Mouse (Mus musculus): ENCODE measurements around the gene Nav1. TPM values are rescaled to one million over a fixed set of nuclear protein-coding genes. Genes with fewer than 3 reads are reported as not detected.

The Nav1 gene
- total RNA-seq, 2 experiments from 2014 or later, result 8.7 to 9.7 TPM

DNA sequence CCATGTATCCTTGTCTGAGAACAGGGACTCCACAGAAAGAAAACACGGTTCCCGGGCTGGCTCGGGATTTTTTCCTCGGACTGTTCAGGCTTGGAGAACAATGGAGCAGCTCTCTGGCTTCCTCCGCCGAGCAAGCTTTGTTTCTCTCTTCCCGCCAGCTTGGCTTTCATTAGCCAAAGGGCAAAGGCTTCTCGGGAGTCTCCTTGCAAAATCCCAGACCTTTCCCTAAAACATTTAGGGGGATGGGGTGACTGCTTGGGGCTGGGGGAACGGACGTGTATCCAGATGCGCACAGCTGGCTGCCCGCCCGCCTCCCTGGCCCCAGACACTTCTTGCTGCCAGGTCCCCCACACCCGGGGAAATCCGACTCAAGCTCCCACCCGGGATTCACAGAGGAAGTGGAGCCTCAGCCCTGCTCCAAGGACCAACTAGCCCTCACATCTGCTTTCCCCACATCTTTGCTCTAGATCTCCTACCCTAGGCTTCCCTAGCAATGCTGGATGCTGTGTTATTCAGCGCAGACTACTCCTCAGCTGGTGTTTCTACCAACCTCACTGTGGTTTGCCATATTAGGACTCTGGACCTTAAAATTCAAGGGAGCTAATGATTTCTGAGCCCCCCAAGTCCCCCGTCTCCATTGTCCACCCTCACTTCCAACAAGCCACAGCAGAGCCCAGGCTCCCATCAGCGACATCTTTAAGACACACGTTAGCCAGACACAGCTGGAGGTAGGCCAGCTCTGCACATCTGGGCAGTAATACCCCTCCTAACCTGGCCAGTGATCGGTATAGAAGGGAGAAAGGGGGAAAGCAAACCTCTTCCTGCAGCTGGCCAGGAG lies 23.2 kb downstream of the Nav1 start:
- no peak for DNase-seq
- intact Hi-C loops (cut with DNase I), result no loop called here

- intact Hi-C loops (cut with DNase I), result no loop called here
- DNase-seq, result peak in 1 of 2 experiments; percentile 29
Observed at GRCm38 (mm10) chr1:135583081-135583677, 23.9 kb downstream of the Nav1 start.

GRCm38 (mm10) chr1:135581001-135581400 lies 26.1 kb downstream of the Nav1 start:
- intact Hi-C loops (cut with DNase I), result no loop called here
- DNase-seq, result no peak

DNA sequence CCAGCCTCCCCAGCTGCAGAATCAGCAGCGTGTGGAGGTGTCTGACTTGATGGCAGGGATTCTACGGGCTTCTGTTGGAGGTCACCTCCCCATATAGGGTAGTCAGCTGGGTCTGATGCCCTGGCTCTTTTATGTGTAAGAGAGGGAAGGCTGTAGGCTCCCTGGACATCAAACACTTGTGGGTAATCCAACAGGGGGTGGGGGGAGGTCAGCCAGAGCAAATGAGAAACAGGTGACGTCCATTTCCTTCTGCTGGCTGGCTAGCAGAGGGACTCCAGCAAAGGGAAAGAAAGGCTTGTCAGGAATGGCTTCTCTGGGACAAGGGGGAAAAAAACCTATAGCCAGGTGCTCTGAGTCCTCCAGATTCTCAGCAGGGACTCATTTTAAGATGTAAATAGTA lies 28.0 kb downstream of the Nav1 start:
- no peak for DNase-seq
- intact Hi-C loops (cut with DNase I), result no loop called here

DNA sequence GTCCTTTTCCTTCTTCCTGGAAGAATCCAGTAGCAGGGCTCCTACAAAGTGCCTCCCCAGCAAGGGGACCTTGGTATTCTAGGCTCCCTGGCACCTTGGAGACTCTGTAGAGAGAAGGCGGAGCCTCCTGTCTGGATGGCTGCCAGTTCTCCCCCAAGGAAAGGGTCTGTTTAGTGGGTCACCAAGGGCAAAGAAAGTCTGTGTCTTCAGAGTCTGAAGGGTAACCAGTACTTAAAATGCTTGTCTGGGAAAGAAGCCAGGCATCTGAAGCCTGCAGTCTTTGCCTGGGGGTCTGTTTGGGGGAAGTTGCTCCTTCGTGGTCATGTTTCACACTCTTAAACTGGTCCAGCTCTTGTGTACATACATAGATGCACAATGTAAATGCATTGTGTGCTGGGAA lies 29.3 kb downstream of the Nav1 start:
- no peak for DNase-seq

GRCm38 (mm10) chr1:135575393-135575792 lies 31.7 kb downstream of the Nav1 start:
- no peak for DNase-seq
- intact Hi-C loops (cut with DNase I), result no loop called here

More for the DNA sequence above, 29.3 kb downstream of the Nav1 start:
- intact Hi-C loops (cut with DNase I), result no loop called here

DNA sequence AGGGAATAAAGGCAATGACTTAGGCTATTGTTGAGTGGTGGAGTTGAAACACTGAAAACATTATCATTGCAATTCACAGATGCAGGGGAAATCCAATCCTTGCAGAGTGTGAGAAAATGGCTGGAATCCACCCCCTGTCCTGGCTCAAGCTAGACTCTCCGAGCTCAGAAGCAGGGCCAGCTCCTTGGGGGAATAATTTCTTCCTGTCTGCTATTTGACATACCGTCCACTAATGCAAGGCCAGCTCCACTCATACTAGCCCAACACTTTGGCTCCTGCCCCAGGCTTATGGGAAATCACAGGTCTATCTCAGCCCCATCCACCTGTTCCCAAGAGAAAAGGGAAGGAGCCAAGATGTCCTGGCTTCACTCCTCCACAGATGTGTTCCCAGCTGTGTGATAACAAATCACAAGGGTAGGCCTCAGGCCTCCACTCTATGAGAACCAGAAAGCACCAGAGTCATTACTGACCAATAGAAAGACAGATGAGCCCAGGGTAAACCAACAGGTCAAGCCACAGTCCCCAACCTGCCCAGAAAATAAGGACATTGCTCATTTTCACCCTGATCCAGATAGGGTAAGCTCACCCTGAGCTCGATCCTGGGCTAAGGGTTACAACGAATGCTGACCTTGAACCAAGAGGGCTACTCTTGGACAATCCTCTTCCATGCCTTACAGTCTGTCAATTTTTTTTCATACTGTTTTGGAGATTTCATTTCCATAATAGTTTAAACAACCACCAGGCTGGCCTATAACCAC lies 32.5 kb downstream of the Nav1 start:
- intact Hi-C loops (cut with DNase I), result no loop called here
- DNase-seq, result peak in 1 of 2 experiments; percentile 28

GRCm38 (mm10) chr1:135572139-135572892 lies 34.8 kb downstream of the Nav1 start:
- intact Hi-C loops (cut with DNase I), result no loop called here
- no peak for DNase-seq

GRCm38 (mm10) chr1:135568087-135568486 lies 39.0 kb downstream of the Nav1 start:
- intact Hi-C loops (cut with DNase I), result no loop called here
- no peak for DNase-seq

GRCm38 (mm10) chr1:135566611-135567010 lies 40.5 kb downstream of the Nav1 start:
- intact Hi-C loops (cut with DNase I), result no loop called here
- no peak for DNase-seq

GRCm38 (mm10) chr1:135565775-135566174 lies 41.3 kb downstream of the Nav1 start:
- DNase-seq, result no peak
- intact Hi-C loops (cut with DNase I), result no loop called here

GRCm38 (mm10) chr1:135564660-135565519 lies 42.2 kb downstream of the Nav1 start:
- no peak for DNase-seq
- intact Hi-C loops (cut with DNase I), result no loop called here

GRCm38 (mm10) chr1:135563781-135564414 lies 43.2 kb downstream of the Nav1 start:
- intact Hi-C loops (cut with DNase I), result no loop called here
- no peak for DNase-seq

DNA sequence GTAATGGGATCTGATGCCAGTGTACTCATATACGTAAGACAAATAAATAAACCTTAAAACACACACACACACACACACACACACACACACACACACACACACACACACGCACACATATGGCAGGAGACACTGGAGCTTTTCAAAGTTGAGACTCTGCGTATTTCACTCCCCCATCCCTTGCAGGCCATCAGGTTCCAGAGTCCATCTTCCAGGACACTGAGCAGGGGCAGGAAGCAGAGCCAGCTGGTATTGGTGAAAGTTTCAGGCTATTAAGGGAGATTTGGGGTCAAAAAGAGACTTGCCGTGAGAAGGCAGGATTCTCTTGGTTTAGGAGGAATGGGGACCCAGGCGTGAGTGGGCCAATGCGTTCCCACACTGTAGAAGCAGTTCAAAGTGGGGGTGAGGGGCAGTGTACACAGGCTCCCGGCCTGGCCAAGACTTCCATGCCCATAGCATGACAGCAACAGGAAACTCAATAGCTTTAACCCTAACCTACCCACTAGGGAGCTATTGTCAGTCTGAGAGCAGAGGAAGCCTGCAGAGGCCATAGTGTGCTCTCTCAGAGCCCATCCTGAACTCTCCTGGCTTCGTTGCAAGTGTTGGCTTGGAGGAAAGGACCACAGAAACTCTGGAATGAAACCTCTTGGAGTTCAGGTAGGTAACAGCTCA lies 44.0 kb downstream of the Nav1 start:
- no peak for DNase-seq
- intact Hi-C loops (cut with DNase I), result no loop called here

GRCm38 (mm10) chr1:135562115-135562514 lies 45.0 kb downstream of the Nav1 start:
- intact Hi-C loops (cut with DNase I), result no loop called here
- DNase-seq, result no peak

- intact Hi-C loops (cut with DNase I), result no loop called here
- DNase-seq, result no peak
Observed at GRCm38 (mm10) chr1:135561282-135561681, 45.8 kb downstream of the Nav1 start.

DNA sequence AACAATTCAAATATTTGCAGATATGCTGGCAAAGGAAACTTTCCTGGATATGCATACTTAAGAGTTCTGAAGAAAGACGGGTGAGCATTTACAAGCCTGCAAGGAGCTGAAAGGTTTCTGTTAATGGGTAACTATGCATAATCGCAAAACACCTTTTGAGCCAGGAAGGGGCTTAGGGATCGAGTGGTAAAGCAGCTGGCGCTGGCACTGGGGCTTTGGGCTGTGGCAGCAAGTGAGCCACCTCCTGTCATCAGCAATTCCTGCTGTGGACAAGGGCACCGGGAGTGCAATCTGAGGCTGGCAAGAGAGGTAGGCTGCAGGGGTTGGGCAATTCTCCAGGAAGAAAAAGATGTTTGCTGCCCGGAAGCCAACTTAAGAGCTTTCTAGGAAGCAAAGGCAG lies 49.1 kb downstream of the Nav1 start:
- intact Hi-C loops (cut with DNase I), result no loop called here
- DNase-seq, result no peak

DNA sequence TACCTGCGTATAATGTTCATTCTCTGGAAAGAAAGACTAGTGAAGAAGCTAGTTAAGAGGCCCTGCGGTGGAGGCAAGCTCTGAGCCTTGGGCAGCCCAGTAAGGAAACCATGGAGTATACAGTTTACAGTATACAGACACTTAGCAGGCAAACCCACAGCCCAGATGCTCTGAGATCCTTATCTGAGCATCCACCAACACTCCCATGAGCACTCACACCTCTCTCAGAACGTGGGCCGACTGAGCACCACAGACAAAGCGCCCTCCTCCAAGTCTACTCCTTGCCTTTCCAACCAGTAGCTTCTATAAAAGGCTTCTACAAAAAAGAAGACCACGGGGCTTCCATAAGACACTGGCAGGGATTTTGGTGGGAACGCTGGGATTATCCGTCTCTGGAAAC lies 51.2 kb downstream of the Nav1 start:
- no peak for DNase-seq
- intact Hi-C loops (cut with DNase I), result no loop called here
